Mouse (Mus musculus): Measurements from ENCODE around the gene Serpinf2. TPM values are rescaled to one million over a fixed set of nuclear protein-coding genes. Genes with fewer than 3 reads are reported as not detected.
"Not testable (repeated sequence)": the region's sequence is repeated elsewhere in the genome, so short reads cannot be mapped to it uniquely, and the experiment has no call there.

Serpinf2 gene
- total RNA-seq, 2 experiments from 2014 or later: not detected

GRCm38 (mm10) chr11:75459141-75459711 is 19.8 kb upstream of the Serpinf2 start:
- DNase-seq: peak; percentile 64

- peak; percentile 64 for DNase-seq
Measured at GRCm38 (mm10) chr11:75458628-75459041, 19.2 kb upstream of the Serpinf2 start.

- DNase-seq: no peak
Measured at GRCm38 (mm10) chr11:75458169-75458568, 18.8 kb upstream of the Serpinf2 start.

GRCm38 (mm10) chr11:75456440-75456871 is 17.1 kb upstream of the Serpinf2 start:
- DNase-seq: no peak

DNA sequence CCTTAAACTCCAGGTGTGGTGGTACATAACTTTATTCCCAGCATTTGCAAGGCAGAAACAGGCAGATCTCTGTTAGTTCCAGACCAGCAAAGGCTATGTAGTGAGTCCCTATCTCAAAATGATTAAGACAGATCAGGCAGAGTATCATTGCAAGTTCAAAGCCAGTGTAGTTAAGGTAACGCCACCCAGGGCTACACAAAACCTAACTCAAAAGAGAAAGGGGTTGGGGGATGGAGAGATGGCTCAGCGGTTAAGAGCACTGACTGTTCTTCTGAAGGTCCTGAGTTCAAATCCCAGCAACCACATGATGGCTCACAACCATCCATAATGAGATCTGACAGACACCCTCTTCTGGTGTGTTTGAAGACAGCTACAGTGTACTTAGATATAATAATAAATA is 16.6 kb upstream of the Serpinf2 start:
- not testable (repeated sequence) for DNase-seq

GRCm38 (mm10) chr11:75455041-75455736 is 15.8 kb upstream of the Serpinf2 start:
- DNase-seq: no peak

GRCm38 (mm10) chr11:75453991-75454930 is 14.9 kb upstream of the Serpinf2 start, which contains the start of gene Wdr81:
Gene Wdr81, minus strand, starts transcription at chr11:75454717.
- DNase-seq: peak; percentile 88

DNA sequence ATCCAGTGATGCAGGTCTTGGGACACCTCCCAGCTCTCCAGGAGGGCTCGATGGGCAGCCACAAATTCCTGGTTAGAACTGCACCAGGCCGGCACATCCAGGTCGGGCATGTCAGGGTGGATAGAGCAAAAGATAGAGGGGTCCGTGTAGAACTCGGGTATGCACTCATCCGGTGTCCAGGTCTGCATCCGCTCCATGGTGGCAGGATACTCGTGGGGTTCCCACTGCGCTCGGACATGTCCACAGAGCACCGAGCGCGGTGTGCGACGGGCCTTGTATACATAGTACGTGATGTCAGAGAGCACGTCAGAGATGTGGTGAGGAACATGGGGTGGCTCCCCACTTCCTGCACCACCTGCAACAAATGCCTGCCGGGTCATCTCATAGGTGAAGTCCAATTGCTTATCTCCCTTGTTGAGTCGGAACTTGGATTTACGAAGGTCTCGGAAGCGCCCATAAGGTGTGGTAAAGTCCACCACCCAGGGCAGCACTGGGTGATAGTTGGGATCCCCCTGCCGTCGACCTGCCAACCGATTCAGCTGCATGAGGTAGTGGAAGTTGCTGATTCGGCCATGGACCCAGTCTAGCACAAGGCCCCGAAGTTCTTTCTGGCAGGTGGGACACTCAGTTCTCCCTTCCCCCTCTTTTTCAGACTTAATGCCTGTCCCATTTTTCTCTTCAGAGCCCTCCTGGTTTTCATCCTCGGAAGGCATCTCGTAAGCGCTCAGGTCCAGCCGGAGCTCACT is 13.6 kb upstream of the Serpinf2 start:
- DNase-seq: no peak

GRCm38 (mm10) chr11:75452081-75452480 is 12.7 kb upstream of the Serpinf2 start:
- DNase-seq: no peak

GRCm38 (mm10) chr11:75450936-75451335 is 11.5 kb upstream of the Serpinf2 start:
- DNase-seq: no peak

- DNase-seq: no peak
Measured at GRCm38 (mm10) chr11:75450304-75450908, 11.0 kb upstream of the Serpinf2 start.

DNA sequence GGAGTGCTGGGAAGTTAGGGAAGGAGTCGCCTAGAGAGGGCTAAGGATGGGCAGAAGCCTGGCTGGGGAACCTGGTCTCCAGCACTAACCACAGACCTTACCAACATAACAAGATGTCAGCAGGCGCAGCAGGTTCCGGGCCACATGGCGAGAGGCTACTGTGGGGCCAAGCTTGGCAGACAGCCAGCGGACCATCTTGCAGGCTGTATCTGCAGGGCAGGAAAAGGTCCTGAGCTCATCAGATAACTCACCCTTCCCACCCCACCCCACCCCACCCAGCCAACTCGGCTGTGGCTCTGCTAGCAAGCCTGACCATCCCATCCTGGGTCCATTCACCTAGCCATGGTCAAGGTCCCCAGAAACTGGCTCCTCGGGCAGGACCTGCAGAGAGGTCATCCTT is 10.3 kb upstream of the Serpinf2 start:
- no peak for DNase-seq

GRCm38 (mm10) chr11:75448575-75448974 is 9.2 kb upstream of the Serpinf2 start:
- no peak for DNase-seq

DNA sequence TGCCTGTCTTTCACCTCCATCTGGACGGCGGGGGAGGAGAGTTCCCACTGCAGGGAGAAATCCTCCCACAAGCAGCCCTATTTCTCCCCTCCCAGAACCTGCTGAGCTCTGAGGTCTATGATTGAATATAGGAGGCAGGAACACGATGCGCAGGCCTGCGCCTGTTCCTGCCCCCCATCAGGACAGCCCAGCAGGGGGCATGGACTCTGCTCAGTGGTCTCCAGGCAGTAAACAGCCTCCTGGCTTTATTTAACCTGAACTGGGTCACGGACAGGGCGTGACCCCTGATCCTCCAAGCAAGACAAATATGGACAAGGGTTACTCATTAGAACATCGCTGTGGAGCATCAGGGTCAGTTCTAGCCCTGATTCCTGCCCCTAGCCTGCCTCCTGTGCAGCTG is 4.3 kb upstream of the Serpinf2 start:
- no peak for DNase-seq

- DNase-seq: no peak
Measured at GRCm38 (mm10) chr11:75441601-75442000, 2.2 kb upstream of the Serpinf2 start.

- no peak for DNase-seq
Measured at GRCm38 (mm10) chr11:75441034-75441433, 1.6 kb upstream of the Serpinf2 start.

DNA sequence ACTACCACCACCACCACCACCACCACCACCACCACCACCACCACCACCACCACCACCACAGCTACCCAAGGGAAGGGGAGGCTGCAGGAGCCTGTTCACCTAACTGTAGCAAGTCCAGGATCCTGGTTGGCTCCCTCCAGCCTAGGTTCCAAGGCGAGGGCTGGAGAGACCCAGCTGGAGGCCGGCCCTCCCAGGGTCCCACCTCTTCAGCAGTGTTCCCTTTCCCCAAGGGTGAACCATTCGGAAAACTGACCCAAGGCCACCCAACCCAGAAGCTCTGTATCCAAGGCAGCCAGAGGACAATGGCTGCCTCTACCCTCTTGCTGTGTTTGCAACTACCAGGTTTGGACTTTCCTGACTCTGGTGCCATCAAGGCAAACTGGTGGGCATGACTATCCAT is 560 bp upstream of the Serpinf2 start:
- no peak for DNase-seq

- DNase-seq: no peak
Measured at GRCm38 (mm10) chr11:75438804-75439203, 587 bp downstream of the Serpinf2 start.

DNA sequence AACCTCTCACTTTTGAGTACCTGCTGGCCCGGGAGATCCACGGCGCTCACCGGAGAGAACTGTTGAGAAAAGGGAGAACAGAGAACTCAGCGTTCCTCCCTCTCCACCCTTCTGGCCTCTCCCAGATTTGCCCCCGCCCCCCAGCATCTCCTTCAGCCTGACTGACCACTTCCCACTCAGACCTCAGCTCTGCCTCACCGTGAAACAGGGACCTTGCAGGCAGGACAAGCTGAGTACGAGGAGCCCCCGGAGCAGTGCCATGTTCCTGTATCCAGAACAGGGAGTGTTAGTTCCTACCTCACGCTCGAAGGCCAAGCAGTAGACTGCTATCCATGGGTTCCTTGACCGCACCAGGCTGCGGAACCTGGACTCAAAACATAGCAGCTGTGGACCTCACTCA is 1.2 kb downstream of the Serpinf2 start:
- DNase-seq: no peak

DNA sequence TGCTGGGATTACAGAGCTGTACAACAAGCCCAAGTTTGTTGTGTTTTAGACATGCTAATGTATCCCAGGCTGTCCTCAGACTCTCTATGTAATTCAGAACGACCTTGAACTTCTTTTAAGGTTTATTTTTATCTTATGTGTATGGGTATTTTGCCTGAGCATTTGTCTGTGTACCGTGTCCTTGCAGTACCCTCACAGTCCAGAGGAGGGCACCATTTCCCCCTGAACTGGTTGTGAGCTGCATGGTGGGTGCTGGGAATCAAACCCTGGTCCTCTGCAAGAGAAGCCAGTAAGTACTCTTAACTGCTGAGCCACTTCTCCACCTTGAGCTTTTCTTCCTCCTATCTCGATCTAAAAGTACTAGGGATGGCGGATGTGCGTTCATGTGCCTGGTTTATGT is 5.3 kb downstream of the Serpinf2 start:
- no peak for DNase-seq

DNA sequence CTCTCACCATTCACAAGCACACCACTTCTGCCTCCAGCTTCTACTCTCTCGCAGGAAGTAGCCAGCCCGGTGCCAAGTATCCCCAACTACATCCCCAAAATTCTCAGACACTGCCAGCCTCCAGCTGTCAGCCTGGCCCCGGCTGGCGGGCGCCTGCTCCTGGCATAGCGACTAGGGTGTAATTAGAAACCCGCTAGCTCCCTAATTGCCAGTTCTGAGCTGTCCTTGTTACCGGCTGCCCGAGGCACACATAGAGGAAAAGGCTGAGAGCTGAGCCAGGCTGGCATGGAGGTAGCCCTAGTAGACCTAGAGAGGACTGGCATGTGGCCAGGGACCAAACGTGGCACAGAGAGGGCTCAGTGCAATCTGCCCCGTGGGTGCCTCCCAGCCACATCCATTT is 8.1 kb downstream of the Serpinf2 start:
- DNase-seq: peak; percentile 87
